Mouse (Mus musculus): ENCODE results near the gene Gtf3c1. TPM values are rescaled to one million over a fixed set of nuclear protein-coding genes. Genes with fewer than 3 reads are reported as not detected.

Gene Gtf3c1
- polyA plus RNA-seq, 1 experiment from 2014 or later = 20.2 TPM

DNA sequence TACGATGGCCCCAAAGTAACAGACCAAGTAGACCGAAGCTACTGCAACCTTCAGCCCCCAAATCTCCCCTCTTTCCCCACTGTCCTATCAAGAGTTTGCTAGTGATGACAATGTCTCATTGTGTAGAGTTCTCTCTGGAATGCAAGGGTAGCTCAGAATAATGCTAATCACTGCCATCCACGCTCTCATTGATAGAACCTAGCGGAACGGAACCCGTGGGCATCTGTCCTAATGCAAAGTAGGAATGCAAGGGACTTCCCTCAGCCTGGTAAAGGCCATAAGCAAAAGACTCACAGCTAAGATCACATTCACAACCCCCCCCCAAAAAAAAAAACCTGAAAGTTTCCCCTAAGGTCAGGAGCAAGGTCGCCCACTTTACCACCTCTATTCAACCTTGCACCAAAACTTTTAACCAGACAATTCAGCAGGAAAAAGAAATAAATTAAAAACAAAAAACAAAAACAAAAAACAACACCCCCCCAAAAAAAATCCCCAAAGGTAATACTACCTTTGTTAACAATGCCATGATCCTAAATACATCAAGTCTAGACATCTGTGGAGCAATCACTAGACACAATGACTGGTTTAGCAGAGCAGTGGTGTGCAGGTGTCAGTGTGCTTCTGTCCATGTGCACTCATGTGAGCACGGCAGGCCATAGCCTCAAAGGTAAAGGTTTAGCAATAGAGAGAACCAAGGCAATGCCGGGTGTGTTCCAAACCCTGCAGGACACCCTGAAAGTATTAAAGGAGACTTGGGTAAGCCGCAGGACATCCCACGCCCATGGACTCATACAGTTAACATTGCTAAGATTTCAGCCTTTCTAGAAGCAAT is 109.8 kb downstream of the Gtf3c1 start:
- Histone ChIP-seq H3K4me1 (no peaks in the 10 kb centered on the region), H3K4me2 (no peak overlapping the region), H3K36me3 (no peaks in the 10 kb centered on the region), H3K27ac (no peak overlapping the region), H3K4me3 (replicated peaks) (no peak overlapping the region), H3K27me3 (replicated peaks) (no peaks in the 10 kb centered on the region), H3K9ac (no peak overlapping the region), H3K9me3 (no peaks in the 10 kb centered on the region)
- no peak for ATAC-seq (ENCODE audit: insufficient read depth, low FRiP score, low read depth)
- 87% methylated on average over 11 of the region's 11 CpGs for WGBS

DNA sequence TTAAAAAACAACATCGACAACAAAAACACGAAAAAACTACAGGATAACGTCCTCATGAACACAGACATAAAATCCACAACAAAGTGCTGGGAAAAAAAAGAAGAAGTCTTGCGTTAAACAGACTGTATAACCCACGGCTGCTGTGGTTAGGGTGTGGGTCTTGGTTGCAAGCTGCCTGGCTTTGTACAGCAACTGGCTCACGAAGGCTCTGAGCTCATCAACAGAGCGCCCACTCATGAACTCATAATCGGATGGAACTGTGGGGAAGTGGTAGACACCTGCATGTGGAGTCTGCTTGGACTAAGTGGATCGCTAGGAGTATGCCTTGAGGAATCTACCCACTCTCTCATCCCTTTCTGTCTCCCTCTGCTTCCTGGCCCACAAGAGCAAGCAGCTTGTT is 110.5 kb downstream of the Gtf3c1 start:
- Histone ChIP-seq H3K27ac (no peak overlapping the region), H3K4me3 (replicated peaks) (no peak overlapping the region), H3K36me3 (no peaks in the 10 kb centered on the region), H3K27me3 (replicated peaks) (no peaks in the 10 kb centered on the region), H3K4me1 (no peaks in the 10 kb centered on the region), H3K9ac (no peak overlapping the region), H3K4me2 (no peak overlapping the region), H3K9me3 (no peaks in the 10 kb centered on the region)
- ATAC-seq (ENCODE audit: insufficient read depth, low FRiP score, low read depth) = no peak
- 83% methylated on average over 9 of the region's 9 CpGs for WGBS

DNA sequence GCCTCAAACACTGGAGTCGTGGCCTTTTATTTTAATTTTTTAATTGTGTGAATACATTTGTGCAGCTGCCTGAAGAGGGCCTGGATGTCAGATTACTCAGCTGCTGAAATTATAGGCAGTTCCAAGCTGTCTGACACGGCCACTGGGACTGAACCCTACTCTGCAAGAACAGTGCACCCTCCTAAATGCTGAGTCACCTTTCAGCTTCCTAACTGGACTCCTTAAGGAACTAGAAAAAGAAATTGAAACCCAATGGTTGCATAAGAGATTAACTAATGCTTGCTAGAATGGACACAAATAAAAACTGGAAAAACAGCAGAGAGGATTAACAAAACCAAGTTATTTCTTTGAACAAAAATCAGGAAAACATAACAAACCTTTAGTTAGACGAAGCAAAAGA is 111.2 kb downstream of the Gtf3c1 start:
- WGBS = 56% methylated on average over 3 of the region's 3 CpGs
- Histone ChIP-seq H3K4me1 (no peaks in the 10 kb centered on the region), H3K36me3 (no peaks in the 10 kb centered on the region), H3K27me3 (replicated peaks) (no peaks in the 10 kb centered on the region), H3K9me3 (no peaks in the 10 kb centered on the region), H3K9ac (no peak overlapping the region), H3K4me2 (no peak overlapping the region), H3K27ac (no peak overlapping the region), H3K4me3 (replicated peaks) (no peak overlapping the region)
- no peak for ATAC-seq (ENCODE audit: insufficient read depth, low FRiP score, low read depth)

DNA sequence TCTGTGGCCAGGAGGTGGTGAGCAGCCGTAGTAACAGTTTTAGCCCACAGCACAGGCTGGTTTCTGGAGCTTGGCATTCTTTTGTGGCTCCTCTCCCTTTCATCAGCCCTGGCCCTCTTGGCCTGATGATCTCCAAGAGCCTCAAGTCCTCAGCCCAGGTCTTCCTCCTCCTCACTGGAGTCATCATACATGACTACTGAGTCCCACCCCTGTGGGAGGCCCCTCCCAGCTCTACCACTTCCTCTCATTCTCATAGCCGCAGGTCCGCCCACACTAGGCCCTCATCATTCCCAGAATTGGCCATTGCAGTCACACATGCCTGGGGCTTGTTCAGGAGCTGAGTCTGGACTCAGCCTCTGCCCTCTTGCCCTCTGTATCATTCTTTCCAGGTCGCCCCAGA is 113.7 kb downstream of the Gtf3c1 start:
- no peak for ATAC-seq (ENCODE audit: insufficient read depth, low FRiP score, low read depth)
- Histone ChIP-seq H3K27me3 (replicated peaks) (no peaks in the 10 kb centered on the region), H3K4me1 (no peaks in the 10 kb centered on the region), H3K4me2 (no peak overlapping the region), H3K27ac (no peak overlapping the region), H3K9ac (no peak overlapping the region), H3K9me3 (no peaks in the 10 kb centered on the region), H3K4me3 (replicated peaks) (no peak overlapping the region), H3K36me3 (no peaks in the 10 kb centered on the region)
- WGBS = 77% methylated on average over 4 of the region's 4 CpGs

Other genes starting within 250 kb of the Gtf3c1 start
- gene Nsmce1, start 216.2 kb downstream of the Gtf3c1 start, polyA plus RNA-seq (2015; fragmentation: Nextera tagmentation; extraction: Ambion mirVana) = 111 and 121 TPM in 2 replicates
- gene Il4ra, start 155.7 kb downstream of the Gtf3c1 start, polyA plus RNA-seq (2015; fragmentation: Nextera tagmentation; extraction: Ambion mirVana) = 9.5 and 10.1 TPM in 2 replicates
- 0.57 and 0.65 TPM in 2 replicates for gene Il21r, start 104.4 kb downstream of the Gtf3c1 start, polyA plus RNA-seq (2015; fragmentation: Nextera tagmentation; extraction: Ambion mirVana)
- gene D430042O09Rik, start 108 bp upstream of the Gtf3c1 start, polyA plus RNA-seq (2015; fragmentation: Nextera tagmentation; extraction: Ambion mirVana) = 6.0 and 8.0 TPM in 2 replicates

Data from stomach, embryonic 15.5 days (tissue).